Mouse (Mus musculus): ENCODE results near the gene Rbms3. TPM values are rescaled to one million over a fixed set of nuclear protein-coding genes. Genes with fewer than 3 reads are reported as not detected.

Rbms3 gene
- polyA plus RNA-seq (2015; fragmentation: Nextera tagmentation; extraction: Ambion mirVana), result 11.1 and 13.1 TPM in 2 replicates

- Histone ChIP-seq H3K9me3 (replicated peaks) (no peaks in the 10 kb centered on the region), H3K27me3 (no peaks in the 10 kb centered on the region), H3K27ac (no peak within 1 kb of the TSS), H3K4me1 (peaks cover 6% of the 10 kb centered on the region), H3K4me3 (no peak within 1 kb of the TSS), H3K9ac (no peak within 1 kb of the TSS), H3K36me3 (ENCODE audit: poor library complexity, severe bottlenecking) (no peaks in the 10 kb centered on the region), H3K4me2 (no peak within 1 kb of the TSS)
- 77% methylated on average over 9 of the region's 9 CpGs for WGBS
- no peak for ATAC-seq
Observed at GRCm38 (mm10) chr9:117629771-117630170, at the start of gene Rbms3. Gene Rbms3, minus strand, starts transcription at chr9:117629913.

GRCm38 (mm10) chr9:117673311-117673710 is 43.6 kb upstream of the Rbms3 start:
- H3K4me2 ChIP-seq, result no peak overlapping the region
- no peaks in the 10 kb centered on the region for H3K27me3 ChIP-seq
- no peaks in the 10 kb centered on the region for H3K4me1 ChIP-seq
- WGBS, result 82% methylated on average over 5 of the region's 5 CpGs
- H3K9me3 ChIP-seq (replicated peaks), result no peaks in the 10 kb centered on the region
- no peak overlapping the region for H3K9ac ChIP-seq
- no peak overlapping the region for H3K27ac ChIP-seq
- ATAC-seq, result no peak
- H3K4me3 ChIP-seq, result no peak overlapping the region
- H3K36me3 ChIP-seq (ENCODE audit: poor library complexity, severe bottlenecking), result no peaks in the 10 kb centered on the region

GRCm38 (mm10) chr9:117654626-117655025 is 24.9 kb upstream of the Rbms3 start:
- 73% methylated on average over 2 of the region's 2 CpGs for WGBS
- Histone ChIP-seq H3K36me3 (ENCODE audit: poor library complexity, severe bottlenecking) (no peaks in the 10 kb centered on the region), H3K27ac (no peak overlapping the region), H3K9me3 (replicated peaks) (no peaks in the 10 kb centered on the region), H3K4me1 (no peaks in the 10 kb centered on the region), H3K4me3 (no peak overlapping the region), H3K4me2 (no peak overlapping the region), H3K27me3 (no peaks in the 10 kb centered on the region), H3K9ac (no peak overlapping the region)
- ATAC-seq, result no peak

GRCm38 (mm10) chr9:117653641-117654040 is 23.9 kb upstream of the Rbms3 start:
- WGBS, result 52% methylated on average over 5 of the region's 5 CpGs
- no peaks in the 10 kb centered on the region for H3K9me3 ChIP-seq (replicated peaks)
- H3K4me1 ChIP-seq, result no peaks in the 10 kb centered on the region
- H3K9ac ChIP-seq, result no peak overlapping the region
- ATAC-seq, result no peak
- H3K36me3 ChIP-seq (ENCODE audit: poor library complexity, severe bottlenecking), result no peaks in the 10 kb centered on the region
- H3K27ac ChIP-seq, result no peak overlapping the region
- no peaks in the 10 kb centered on the region for H3K27me3 ChIP-seq
- no peak overlapping the region for H3K4me3 ChIP-seq
- H3K4me2 ChIP-seq, result no peak overlapping the region

GRCm38 (mm10) chr9:117646131-117646530 is 16.4 kb upstream of the Rbms3 start:
- H3K27ac ChIP-seq, result no peak overlapping the region
- no peaks in the 10 kb centered on the region for H3K9me3 ChIP-seq (replicated peaks)
- no peaks in the 10 kb centered on the region for H3K36me3 ChIP-seq (ENCODE audit: poor library complexity, severe bottlenecking)
- no peak for ATAC-seq
- H3K4me3 ChIP-seq, result no peak overlapping the region
- no peaks in the 10 kb centered on the region for H3K4me1 ChIP-seq
- H3K4me2 ChIP-seq, result no peak overlapping the region
- WGBS, result 74% methylated on average over 2 of the region's 2 CpGs
- no peak overlapping the region for H3K9ac ChIP-seq
- H3K27me3 ChIP-seq, result no peaks in the 10 kb centered on the region

- 94% methylated on average over 4 of the region's 4 CpGs for WGBS
- Histone ChIP-seq H3K9ac (no peak overlapping the region), H3K4me3 (no peak overlapping the region), H3K4me2 (no peak overlapping the region), H3K9me3 (replicated peaks) (no peaks in the 10 kb centered on the region), H3K4me1 (no peaks in the 10 kb centered on the region), H3K27me3 (no peaks in the 10 kb centered on the region), H3K36me3 (ENCODE audit: poor library complexity, severe bottlenecking) (no peaks in the 10 kb centered on the region), H3K27ac (no peak overlapping the region)
- ATAC-seq, result no peak
Observed at GRCm38 (mm10) chr9:117641090-117641782, 11.5 kb upstream of the Rbms3 start.

- no peak overlapping the region for H3K9ac ChIP-seq
- no peak overlapping the region for H3K4me2 ChIP-seq
- H3K36me3 ChIP-seq (ENCODE audit: poor library complexity, severe bottlenecking), result no peaks in the 10 kb centered on the region
- no peak for ATAC-seq
- no peaks in the 10 kb centered on the region for H3K9me3 ChIP-seq (replicated peaks)
- H3K4me1 ChIP-seq, result no peaks in the 10 kb centered on the region
- 86% methylated on average over 5 of the region's 5 CpGs for WGBS
- no peaks in the 10 kb centered on the region for H3K27me3 ChIP-seq
- no peak overlapping the region for H3K27ac ChIP-seq
- no peak overlapping the region for H3K4me3 ChIP-seq
Observed at GRCm38 (mm10) chr9:117638623-117639185, 9.0 kb upstream of the Rbms3 start.

- no peaks in the 10 kb centered on the region for H3K27me3 ChIP-seq
- H3K9me3 ChIP-seq (replicated peaks), result no peaks in the 10 kb centered on the region
- no peaks in the 10 kb centered on the region for H3K4me1 ChIP-seq
- no peak overlapping the region for H3K27ac ChIP-seq
- WGBS, result 82% methylated on average over 8 of the region's 8 CpGs
- H3K4me2 ChIP-seq, result no peak overlapping the region
- ATAC-seq, result no peak
- H3K9ac ChIP-seq, result no peak overlapping the region
- no peaks in the 10 kb centered on the region for H3K36me3 ChIP-seq (ENCODE audit: poor library complexity, severe bottlenecking)
- no peak overlapping the region for H3K4me3 ChIP-seq
Observed at GRCm38 (mm10) chr9:117636492-117636891, 6.8 kb upstream of the Rbms3 start.

GRCm38 (mm10) chr9:117627173-117627572 is 2.5 kb downstream of the Rbms3 start:
- Histone ChIP-seq H3K27ac (no peak overlapping the region), H3K9ac (no peak overlapping the region), H3K36me3 (ENCODE audit: poor library complexity, severe bottlenecking) (no peaks in the 10 kb centered on the region), H3K9me3 (replicated peaks) (no peaks in the 10 kb centered on the region), H3K4me2 (no peak overlapping the region), H3K4me3 (no peak overlapping the region), H3K27me3 (no peaks in the 10 kb centered on the region), H3K4me1 (peaks cover 6% of the 10 kb centered on the region)
- ATAC-seq, result no peak

GRCm38 (mm10) chr9:117600781-117601180 is 28.9 kb downstream of the Rbms3 start:
- Histone ChIP-seq H3K4me1 (no peaks in the 10 kb centered on the region), H3K27me3 (no peaks in the 10 kb centered on the region), H3K36me3 (ENCODE audit: poor library complexity, severe bottlenecking) (no peaks in the 10 kb centered on the region), H3K27ac (no peak overlapping the region), H3K4me2 (no peak overlapping the region), H3K9ac (no peak overlapping the region), H3K4me3 (no peak overlapping the region), H3K9me3 (replicated peaks) (no peaks in the 10 kb centered on the region)
- 83% methylated on average over 5 of the region's 5 CpGs for WGBS
- no peak for ATAC-seq

GRCm38 (mm10) chr9:117599341-117599740 is 30.4 kb downstream of the Rbms3 start:
- Histone ChIP-seq H3K4me3 (no peak overlapping the region), H3K36me3 (ENCODE audit: poor library complexity, severe bottlenecking) (no peaks in the 10 kb centered on the region), H3K4me1 (no peaks in the 10 kb centered on the region), H3K4me2 (no peak overlapping the region), H3K27ac (no peak overlapping the region), H3K9ac (no peak overlapping the region), H3K9me3 (replicated peaks) (no peaks in the 10 kb centered on the region), H3K27me3 (no peaks in the 10 kb centered on the region)
- ATAC-seq, result no peak
- WGBS, result 92% methylated on average over 9 of the region's 9 CpGs

GRCm38 (mm10) chr9:117596162-117596561 is 33.6 kb downstream of the Rbms3 start:
- Histone ChIP-seq H3K9me3 (replicated peaks) (no peaks in the 10 kb centered on the region), H3K4me1 (no peaks in the 10 kb centered on the region), H3K36me3 (ENCODE audit: poor library complexity, severe bottlenecking) (no peaks in the 10 kb centered on the region), H3K4me2 (no peak overlapping the region), H3K4me3 (no peak overlapping the region), H3K27ac (no peak overlapping the region), H3K27me3 (no peaks in the 10 kb centered on the region), H3K9ac (no peak overlapping the region)
- 50% methylated on average over 5 of the region's 5 CpGs for WGBS
- ATAC-seq, result no peak

- no peak for ATAC-seq
- Histone ChIP-seq H3K4me2 (no peak overlapping the region), H3K9me3 (replicated peaks) (no peaks in the 10 kb centered on the region), H3K4me3 (no peak overlapping the region), H3K4me1 (no peaks in the 10 kb centered on the region), H3K27me3 (no peaks in the 10 kb centered on the region), H3K9ac (no peak overlapping the region), H3K36me3 (ENCODE audit: poor library complexity, severe bottlenecking) (no peaks in the 10 kb centered on the region), H3K27ac (no peak overlapping the region)
- 86% methylated on average over 6 of the region's 6 CpGs for WGBS
Observed at GRCm38 (mm10) chr9:117585345-117585744, 44.4 kb downstream of the Rbms3 start.

Measured in forebrain, embryonic 13.5 days (tissue).